Mouse (Mus musculus) frontal cortex, adult 2 months (tissue): ENCODE data around the gene Agap2. TPM values are rescaled to one million over a fixed set of nuclear protein-coding genes. Genes with fewer than 3 reads are reported as not detected.
"Not testable (repeated sequence)": the region's sequence is repeated elsewhere in the genome, so short reads cannot be mapped to it uniquely, and the experiment has no call there.

Experiments used
- DNase-seq, 2 experiments: peaks; one replicate each; pipeline ENCODE4 v3.0.0; 2022; ENCODE audit warnings: low spot score in 1 of 2; ENCODE audit errors: extremely low spot score in 1 of 2
- polyA plus RNA-seq: library from polyadenylated mRNA; depleted of rRNA; stranded (reverse); fragments of >200 nt; gene quantifications from 2 replicates; pipeline ENCODE4 v1.2.3, GENCODE M21; 2012; rRNA removed

Agap2 gene
- polyA plus RNA-seq, 1 experiment: 450 TPM

GRCm38 (mm10) chr10:127127711-127128279, 52.7 kb downstream of the Agap2 start:
- DNase-seq: no peak

DNA sequence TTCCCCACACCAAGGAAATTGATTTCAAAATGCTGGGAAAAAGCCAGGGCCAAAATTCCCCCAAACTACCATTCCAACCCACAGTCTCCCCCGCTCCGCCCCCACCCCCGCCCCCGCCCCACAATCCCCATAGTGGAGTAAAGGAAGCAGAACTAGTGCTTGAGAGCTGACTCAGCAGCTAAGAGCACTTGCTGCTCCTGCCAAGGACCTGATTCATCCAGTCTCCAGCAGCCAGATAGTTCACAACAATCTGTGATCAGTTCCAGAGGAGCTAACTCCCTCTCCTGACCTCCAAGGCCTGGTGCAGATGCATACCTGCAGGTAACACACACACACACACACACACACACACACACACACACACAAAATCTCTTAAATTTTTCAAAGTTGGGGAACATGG, 54.3 kb downstream of the Agap2 start:
- no peak for DNase-seq

DNA sequence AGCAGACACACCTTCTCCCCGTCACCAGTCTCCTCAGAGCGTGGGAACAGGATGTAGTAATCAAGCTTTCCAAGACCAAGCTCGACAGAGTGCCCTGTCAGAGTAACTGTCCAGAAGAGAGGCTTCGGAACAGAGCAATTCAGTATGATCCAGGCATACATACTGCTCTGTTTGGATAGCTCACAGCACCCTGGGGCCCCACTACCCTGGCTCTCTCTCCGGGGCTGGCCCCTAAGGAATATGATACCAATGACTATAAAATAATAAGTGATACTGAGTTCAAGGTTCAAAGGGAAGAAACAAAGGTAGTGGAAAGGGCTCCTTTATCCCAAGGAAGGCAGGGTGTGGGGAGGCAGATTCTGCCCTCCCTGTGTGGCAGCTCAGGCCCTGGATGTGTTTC, 57.4 kb downstream of the Agap2 start:
- no peak for DNase-seq

- DNase-seq: not testable (repeated sequence)
Measured at GRCm38 (mm10) chr10:127134394-127135035, 59.4 kb downstream of the Agap2 start.

GRCm38 (mm10) chr10:127135118-127135836, 60.2 kb downstream of the Agap2 start:
- DNase-seq: no peak

DNA sequence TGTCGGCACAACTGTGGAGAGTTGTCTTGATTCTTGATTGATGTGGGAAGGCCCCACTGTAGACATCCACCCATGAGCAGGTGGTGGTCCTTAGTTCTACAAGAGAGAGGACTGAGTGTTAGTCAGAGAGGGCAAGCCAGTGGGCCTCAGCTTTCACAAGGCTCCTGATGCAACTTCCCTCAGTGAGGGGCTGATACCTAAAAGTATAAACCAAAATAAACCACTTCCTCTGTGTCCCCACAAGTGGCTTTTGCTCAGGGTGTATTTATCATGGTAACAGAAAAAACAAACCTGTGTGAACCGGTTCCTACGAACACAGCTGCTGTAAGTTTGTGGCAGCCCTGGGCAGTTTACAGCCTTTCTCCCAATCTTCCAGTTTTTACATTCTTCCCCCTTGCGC, 61.4 kb downstream of the Agap2 start:
- DNase-seq: no peak

GRCm38 (mm10) chr10:127137896-127138295, 62.8 kb downstream of the Agap2 start:
- DNase-seq: no peak

GRCm38 (mm10) chr10:127138328-127139141, 63.5 kb downstream of the Agap2 start:
- no peak for DNase-seq

GRCm38 (mm10) chr10:127140971-127141370, 65.9 kb downstream of the Agap2 start:
- no peak for DNase-seq

GRCm38 (mm10) chr10:127141500-127141899, 66.4 kb downstream of the Agap2 start:
- DNase-seq: no peak

Other genes starting within 250 kb of the Agap2 start
- 9.5 and 10.7 TPM in 2 replicates for gene Atp23, start 173.9 kb upstream of the Agap2 start, polyA plus RNA-seq
- gene Ctdsp2, start 96.6 kb upstream of the Agap2 start, polyA plus RNA-seq: 78.3 and 79.7 TPM in 2 replicates
- 0.14 and 0.25 TPM in 2 replicates for gene Avil, start 74.6 kb upstream of the Agap2 start, polyA plus RNA-seq
- 31.8 and 35.2 TPM in 2 replicates for gene Tsfm, start 44.4 kb upstream of the Agap2 start, polyA plus RNA-seq
- gene Mettl1, start 33.9 kb upstream of the Agap2 start, polyA plus RNA-seq: 13.9 and 14.0 TPM in 2 replicates
- 0.18 and 0.27 TPM in 2 replicates for gene Eef1akmt3, start 33.8 kb upstream of the Agap2 start, polyA plus RNA-seq
- 0.70 and 1.0 TPM in 2 replicates for gene Cyp27b1, start 27.0 kb upstream of the Agap2 start, polyA plus RNA-seq
- 13.2 and 14.4 TPM in 2 replicates for gene March9, start 15.1 kb upstream of the Agap2 start, polyA plus RNA-seq
- gene Cdk4, start 11.8 kb upstream of the Agap2 start, polyA plus RNA-seq: 154 and 167 TPM in 2 replicates
- 89.9 and 91.7 TPM in 2 replicates for gene Tspan31, start 5.0 kb upstream of the Agap2 start, polyA plus RNA-seq
- gene Os9, start 45.8 kb downstream of the Agap2 start, polyA plus RNA-seq: 106 and 108 TPM in 2 replicates
- gene B4galnt1, start 89.9 kb downstream of the Agap2 start, polyA plus RNA-seq: 112 and 132 TPM in 2 replicates
- 5.5 and 6.6 TPM in 2 replicates for gene Slc26a10, start 105.4 kb downstream of the Agap2 start, polyA plus RNA-seq
- 184 and 198 TPM in 2 replicates for gene Arhgef25, start 114.8 kb downstream of the Agap2 start, polyA plus RNA-seq
- gene Dtx3, start 120.4 kb downstream of the Agap2 start, polyA plus RNA-seq: 375 and 413 TPM in 2 replicates
- 97.3 and 97.4 TPM in 2 replicates for gene Pip4k2c, start 136.3 kb downstream of the Agap2 start, polyA plus RNA-seq
- gene Kif5a, start 188.1 kb downstream of the Agap2 start, polyA plus RNA-seq: 795 and 907 TPM in 2 replicates
- 285 and 313 TPM in 2 replicates for gene Dctn2, start 191.1 kb downstream of the Agap2 start, polyA plus RNA-seq
- 50.0 and 51.5 TPM in 2 replicates for gene Mbd6, start 213.7 kb downstream of the Agap2 start, polyA plus RNA-seq
- gene Mars, start 236.5 kb downstream of the Agap2 start, polyA plus RNA-seq: 63.1 and 81.8 TPM in 2 replicates
- gene Arhgap9, start 246.7 kb downstream of the Agap2 start, polyA plus RNA-seq: 1.1 and 1.3 TPM in 2 replicates